Mouse (Mus musculus): Measurements from ENCODE around the gene Gm20388.

DNA sequence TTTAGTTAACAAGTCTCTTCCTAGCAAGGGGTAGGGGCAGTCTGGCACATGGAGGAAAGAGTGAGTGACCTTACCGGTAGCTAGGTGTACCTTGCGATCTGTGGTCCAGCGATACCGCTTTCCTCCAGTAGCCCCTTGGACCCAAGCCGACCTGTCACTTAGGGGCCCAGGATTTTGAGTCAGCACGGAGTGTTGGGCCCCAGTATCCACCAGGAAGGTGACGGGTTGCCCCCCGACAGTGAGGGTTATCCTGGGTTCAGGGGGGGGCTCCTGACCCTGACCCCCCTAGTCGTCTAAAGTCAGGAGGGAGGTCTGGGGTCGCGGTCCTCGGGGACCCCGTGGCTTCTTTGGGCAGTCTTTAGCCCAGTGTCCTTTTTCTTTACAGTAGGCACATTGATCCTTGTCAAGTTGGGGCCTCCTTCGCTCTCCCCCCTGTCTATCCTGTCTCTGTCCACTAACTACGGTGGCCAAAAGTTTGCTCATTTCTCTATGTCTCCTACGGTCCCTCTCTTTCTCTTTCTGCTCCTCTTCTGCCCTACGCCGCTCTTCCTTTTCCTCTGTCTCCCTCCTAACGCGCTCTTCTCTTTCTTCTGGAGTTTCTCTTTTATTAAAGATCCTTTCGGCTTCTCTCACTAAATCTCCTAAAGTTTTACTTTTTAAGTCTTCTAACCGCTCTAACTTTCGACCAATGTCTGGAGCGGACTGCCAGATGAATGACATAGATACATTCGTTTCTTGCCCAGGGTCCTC is 3521.2 kb downstream of the Gm20388 start:
- TF ChIP-seq GATA1 (IDR thresholded peaks at IDR 0.05; ENCODE audit: borderline replicate concordance, low read length): no peak
- no peak for TF ChIP-seq CTCF (IDR thresholded peaks at IDR 0.05; ENCODE audit: low read depth, low read length)
- TF ChIP-seq TAL1 (conservative IDR thresholded peaks at IDR 0.05; ENCODE audit: low read depth, low read length): no peak
- TF ChIP-seq GATA2 (IDR thresholded peaks at IDR 0.05; ENCODE audit: borderline replicate concordance, low read depth, low read length): no peak
- no peak for TF ChIP-seq POLR2AphosphoS5 (IDR thresholded peaks at IDR 0.05; ENCODE audit: insufficient replicate concordance, low read depth, low read length)

All from G1E (cell line).